Mouse (Mus musculus): ENCODE data around the gene Tgfa. TPM values are rescaled to one million over a fixed set of nuclear protein-coding genes. Genes with fewer than 3 reads are reported as not detected.

The Tgfa gene
- polyA plus RNA-seq, 1 experiment from 2014 or later = 3.0 TPM

GRCm38 (mm10) chr6:86225604-86226003 is 30.6 kb downstream of the Tgfa start:
- DNase-seq = no peak
- Histone ChIP-seq H3K4me2 (ENCODE audit: low read depth, low read length) (no peak overlapping the region), H3K9me3 (ENCODE audit: low read length) (no peaks in the 10 kb centered on the region), H3K9ac (replicated peaks) (no peak overlapping the region), H3K27me3 (ENCODE audit: insufficient read depth, low read length) (no peaks in the 10 kb centered on the region), H3K4me1 (ENCODE audit: insufficient read depth) (no peaks in the 10 kb centered on the region), H3K27ac (ENCODE audit: low read depth) (no peak overlapping the region), H3K36me3 (replicated peaks; ENCODE audit: insufficient read depth, low read length) (no peaks in the 10 kb centered on the region), H3K4me3 (ENCODE audit: low read depth, low read length) (no peak overlapping the region)
- ATAC-seq = no peak
- no peak for TF ChIP-seq EP300 (IDR thresholded peaks at IDR 0.05; ENCODE audit: low read depth)

- no peaks in the 10 kb centered on the region for H3K27me3 ChIP-seq (ENCODE audit: insufficient read depth, low read length)
- H3K4me2 ChIP-seq (ENCODE audit: low read depth, low read length) = no peak overlapping the region
- no peaks in the 10 kb centered on the region for H3K9me3 ChIP-seq (ENCODE audit: low read length)
- no peaks in the 10 kb centered on the region for H3K36me3 ChIP-seq (replicated peaks; ENCODE audit: insufficient read depth, low read length)
- no peak for ATAC-seq
- DNase-seq = no peak
- H3K4me3 ChIP-seq (ENCODE audit: low read depth, low read length) = no peak overlapping the region
- H3K27ac ChIP-seq (ENCODE audit: low read depth) = no peak overlapping the region
- no peak for TF ChIP-seq EP300 (IDR thresholded peaks at IDR 0.05; ENCODE audit: low read depth)
- TF ChIP-seq CTCF (IDR thresholded peaks at IDR 0.05; ENCODE audit: low read depth) = no peak
- H3K9ac ChIP-seq (replicated peaks) = no peak overlapping the region
- 57% methylated on average over 5 of the region's 5 CpGs for WGBS (ENCODE audit: insufficient replicate concordance)
- 0 out of 2 replicates have a peak, but pooled peaks cover 6% of the 10 kb centered on the region for H3K4me1 ChIP-seq (ENCODE audit: insufficient read depth)
Measured at GRCm38 (mm10) chr6:86232367-86232766, 37.3 kb downstream of the Tgfa start.

GRCm38 (mm10) chr6:86233512-86234430 is 38.7 kb downstream of the Tgfa start:
- no peaks in the 10 kb centered on the region for H3K27me3 ChIP-seq (ENCODE audit: insufficient read depth, low read length)
- 42% methylated on average over 13 of the region's 13 CpGs for WGBS (ENCODE audit: insufficient replicate concordance)
- 0 out of 2 replicates have a peak overlapping the region, but pooled peaks have one; percentile 16 for H3K27ac ChIP-seq (ENCODE audit: low read depth)
- H3K9me3 ChIP-seq (ENCODE audit: low read length) = no peaks in the 10 kb centered on the region
- no peak overlapping the region for H3K9ac ChIP-seq (replicated peaks)
- no peaks in the 10 kb centered on the region for H3K36me3 ChIP-seq (replicated peaks; ENCODE audit: insufficient read depth, low read length)
- ATAC-seq (peak; percentile 47; the same call in 1 of the 2 replicates), DNase-seq (no peak)
- H3K4me1 ChIP-seq (ENCODE audit: insufficient read depth) = 0 out of 2 replicates have a peak, but pooled peaks cover 6% of the 10 kb centered on the region
- no peak for TF ChIP-seq CTCF (IDR thresholded peaks at IDR 0.05; ENCODE audit: low read depth)
- TF ChIP-seq EP300 (IDR thresholded peaks at IDR 0.05; ENCODE audit: low read depth) = no peak
- H3K4me2 ChIP-seq (ENCODE audit: low read depth, low read length) = no peak overlapping the region
- H3K4me3 ChIP-seq (ENCODE audit: low read depth, low read length) = no peak overlapping the region

GRCm38 (mm10) chr6:86244866-86245265 is 49.8 kb downstream of the Tgfa start:
- no peak for DNase-seq
- TF ChIP-seq CTCF (IDR thresholded peaks at IDR 0.05; ENCODE audit: low read depth) (no peak), EP300 (IDR thresholded peaks at IDR 0.05; ENCODE audit: low read depth) (no peak)
- Histone ChIP-seq H3K4me3 (ENCODE audit: low read depth, low read length) (no peak overlapping the region), H3K27ac (ENCODE audit: low read depth) (no peak overlapping the region), H3K27me3 (ENCODE audit: insufficient read depth, low read length) (no peaks in the 10 kb centered on the region), H3K4me2 (ENCODE audit: low read depth, low read length) (no peak overlapping the region), H3K4me1 (ENCODE audit: insufficient read depth) (no peaks in the 10 kb centered on the region), H3K9ac (replicated peaks) (no peak overlapping the region), H3K9me3 (ENCODE audit: low read length) (no peaks in the 10 kb centered on the region), H3K36me3 (replicated peaks; ENCODE audit: insufficient read depth, low read length) (no peaks in the 10 kb centered on the region)
- no peak for ATAC-seq
- WGBS (ENCODE audit: insufficient replicate concordance) = 60% methylated on average over 3 of the region's 3 CpGs

- Histone ChIP-seq H3K4me3 (ENCODE audit: low read depth, low read length) (no peak overlapping the region), H3K27me3 (ENCODE audit: insufficient read depth, low read length) (no peaks in the 10 kb centered on the region), H3K4me2 (ENCODE audit: low read depth, low read length) (no peak overlapping the region), H3K9ac (replicated peaks) (no peak overlapping the region), H3K27ac (ENCODE audit: low read depth) (no peak overlapping the region), H3K4me1 (ENCODE audit: insufficient read depth) (no peaks in the 10 kb centered on the region), H3K36me3 (replicated peaks; ENCODE audit: insufficient read depth, low read length) (no peaks in the 10 kb centered on the region), H3K9me3 (ENCODE audit: low read length) (no peaks in the 10 kb centered on the region)
- DNase-seq (no peak), ATAC-seq (no peak)
- WGBS (ENCODE audit: insufficient replicate concordance) = 42% methylated on average over 4 of the region's 4 CpGs
- no peak for TF ChIP-seq EP300 (IDR thresholded peaks at IDR 0.05; ENCODE audit: low read depth)
- no peak for TF ChIP-seq CTCF (IDR thresholded peaks at IDR 0.05; ENCODE audit: low read depth)
Measured at GRCm38 (mm10) chr6:86245965-86246364, 50.9 kb downstream of the Tgfa start.

GRCm38 (mm10) chr6:86248562-86248961 is 53.5 kb downstream of the Tgfa start:
- no peaks in the 10 kb centered on the region for H3K9me3 ChIP-seq (ENCODE audit: low read length)

More at GRCm38 (mm10) chr6:86248562-86248961, 53.5 kb downstream of the Tgfa start:
- 89% methylated on average over 1 of the region's 1 CpGs for WGBS (ENCODE audit: insufficient replicate concordance)
- H3K9ac ChIP-seq (replicated peaks) = no peak overlapping the region
- TF ChIP-seq CTCF (IDR thresholded peaks at IDR 0.05; ENCODE audit: low read depth) = no peak
- TF ChIP-seq EP300 (IDR thresholded peaks at IDR 0.05; ENCODE audit: low read depth) = no peak
- ATAC-seq = no peak
- DNase-seq = no peak
- no peak overlapping the region for H3K27ac ChIP-seq (ENCODE audit: low read depth)
- no peak overlapping the region for H3K4me2 ChIP-seq (ENCODE audit: low read depth, low read length)
- H3K36me3 ChIP-seq (replicated peaks; ENCODE audit: insufficient read depth, low read length) = no peaks in the 10 kb centered on the region
- no peaks in the 10 kb centered on the region for H3K27me3 ChIP-seq (ENCODE audit: insufficient read depth, low read length)
- H3K4me3 ChIP-seq (ENCODE audit: low read depth, low read length) = no peak overlapping the region
- H3K4me1 ChIP-seq (ENCODE audit: insufficient read depth) = peaks cover 3% of the 10 kb centered on the region; the same call in 1 of the 2 replicates

Measured in liver, postnatal 0 days (tissue).